Mouse (Mus musculus) urinary bladder, postnatal 25 days (tissue): ENCODE measurements around the gene Col8a2.

Experiments used
- DNase-seq: peaks from one replicate; pipeline ENCODE4 v3.0.0; 2022; ENCODE audit warnings: low spot score

Col8a2 gene

GRCm38 (mm10) chr4:126331751-126332150 lies 45.2 kb downstream of the Col8a2 start:
- DNase-seq, result no peak

- no peak for DNase-seq
Measured at GRCm38 (mm10) chr4:126332358-126332757, 45.8 kb downstream of the Col8a2 start.

- DNase-seq, result no peak
Measured at GRCm38 (mm10) chr4:126339461-126339860, 52.9 kb downstream of the Col8a2 start.

- no peak for DNase-seq
Measured at GRCm38 (mm10) chr4:126343451-126343850, 56.9 kb downstream of the Col8a2 start.

- DNase-seq, result no peak
Measured at GRCm38 (mm10) chr4:126360069-126360468, 73.5 kb downstream of the Col8a2 start.
